Mouse (Mus musculus) liver, embryonic 11.5 days (tissue): ENCODE measurements around the gene Wfs1. TPM values are rescaled to one million over a fixed set of nuclear protein-coding genes. Genes with fewer than 3 reads are reported as not detected.
"Not testable (repeated sequence)": the region's sequence is repeated elsewhere in the genome, so short reads cannot be mapped to it uniquely, and the experiment has no call there.

Experiments
- ATAC-seq: fragments of 200-750 bp; cut with Nextera tagmentation; replicated peaks from 2 replicates; pipeline ENCODE4 v1.8.0; 2017; ENCODE audit warnings: moderate number of reproducible peaks, mild to moderate bottlenecking, moderate TSS enrichment, moderate library complexity; ENCODE audit not compliant: low FRiP score
- DNase-seq: peaks from one replicate; pipeline ENCODE4 v3.0.0-alpha.2; 2017; ENCODE audit warnings: low spot score
- H3K27ac ChIP-seq: fragments of 300-500 bp; sonication (generic); 2 replicates; pipeline ENCODE4 v1.5.1; 2014; ENCODE audit warnings: mild to moderate bottlenecking, low read depth, low read length, control low read depth
- H3K27me3 ChIP-seq: fragments of 300-500 bp; sonication (generic); replicated peaks from 2 replicates; pipeline ENCODE4 v1.6.1; 2014; ENCODE audit warnings: low read length, mixed read lengths; ENCODE audit not compliant: control insufficient read depth, insufficient read depth
- H3K36me3 ChIP-seq: fragments of 300-500 bp; sonication (generic); 2 replicates; pipeline ENCODE4 v1.6.1; 2014; ENCODE audit warnings: mild to moderate bottlenecking, low read length, moderate library complexity, mixed read lengths; ENCODE audit not compliant: control insufficient read depth, insufficient read depth
- H3K4me1 ChIP-seq: fragments of 300-500 bp; sonication (generic); replicated peaks from 2 replicates; pipeline ENCODE4 v1.6.1; 2014; ENCODE audit warnings: low read length, mixed read lengths; ENCODE audit not compliant: control insufficient read depth, insufficient read depth
- H3K4me2 ChIP-seq: fragments of 300-500 bp; sonication (generic); 2 replicates; pipeline ENCODE4 v1.6.1; 2014; ENCODE audit warnings: mild to moderate bottlenecking, control low read depth, moderate library complexity
- H3K4me3 ChIP-seq: fragments of 300-500 bp; sonication (generic); 2 replicates; pipeline ENCODE4 v1.5.1; 2014; ENCODE audit warnings: low read depth, low read length, control low read depth
- H3K9ac ChIP-seq: fragments of 300-500 bp; sonication (generic); 2 replicates; pipeline ENCODE4 v1.6.1; 2014; ENCODE audit warnings: low read depth, low read length, control low read depth
- H3K9me3 ChIP-seq: fragments of 300-500 bp; sonication (generic); 2 replicates; pipeline ENCODE4 v1.6.1; 2016; ENCODE audit warnings: low read length, inconsistent platforms, mixed read lengths; ENCODE audit not compliant: control insufficient read depth
- WGBS: fragments of 180-500 bp; shearing (Covaris S2); extraction: QIAGEN DNeasy Blood & Tissue Kit; methylation state at CpG from one replicate; pipeline ENCODE4 v1.1.7; 2014; 5-methylcytosine and 5-hydroxymethylcytosine counted together
- polyA plus RNA-seq: library from polyadenylated mRNA; unstranded; fragments of >200 nt; fragmentation: Nextera tagmentation; extraction: Ambion mirVana; gene quantifications from 2 replicates; pipeline ENCODE4 v1.2.1, GENCODE M21; 2014

The Wfs1 gene
- polyA plus RNA-seq, 1 experiment from 2014 or later: 3.8 TPM

DNA sequence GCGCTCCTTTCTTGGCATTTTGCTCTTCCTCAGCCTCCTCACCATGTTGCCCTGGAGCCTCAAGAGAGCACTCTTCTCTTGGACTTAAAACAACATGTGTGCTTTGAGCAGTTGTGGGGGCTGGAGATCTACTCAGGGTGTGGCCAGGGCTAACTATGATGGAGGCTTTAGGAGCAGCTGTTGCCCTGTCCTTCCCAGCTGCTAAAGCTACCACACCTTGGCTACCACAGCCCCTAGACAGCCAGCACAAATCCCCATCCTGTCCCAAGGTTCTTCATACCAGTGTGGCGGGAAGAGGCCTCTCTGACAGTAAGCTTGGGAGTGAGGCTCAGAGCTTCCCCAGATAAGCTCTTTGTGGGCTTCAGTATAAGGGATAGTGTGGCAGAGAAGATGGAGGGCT, 43.3 kb downstream of the Wfs1 start:
- no peak overlapping the region for H3K4me2 ChIP-seq
- DNase-seq: no peak
- H3K4me3 ChIP-seq: no peak overlapping the region
- H3K27me3 ChIP-seq: no peaks in the 10 kb centered on the region
- H3K4me1 ChIP-seq: no peaks in the 10 kb centered on the region
- no peaks in the 10 kb centered on the region for H3K36me3 ChIP-seq
- H3K9me3 ChIP-seq: no peaks in the 10 kb centered on the region
- WGBS: 69% methylated on average over 2 of the region's 2 CpGs
- ATAC-seq: no peak
- no peak overlapping the region for H3K27ac ChIP-seq
- H3K9ac ChIP-seq: no peak overlapping the region

- no peak overlapping the region for H3K4me2 ChIP-seq
Observed at GRCm38 (mm10) chr5:36945102-36945701, 43.8 kb downstream of the Wfs1 start.

GRCm38 (mm10) chr5:36944552-36944951, 44.5 kb downstream of the Wfs1 start:
- Histone ChIP-seq H3K27ac (no peak overlapping the region), H3K27me3 (no peaks in the 10 kb centered on the region), H3K4me1 (no peaks in the 10 kb centered on the region), H3K9ac (no peak overlapping the region), H3K36me3 (no peaks in the 10 kb centered on the region), H3K4me2 (no peak overlapping the region), H3K4me3 (no peak overlapping the region), H3K9me3 (no peaks in the 10 kb centered on the region)
- WGBS: 58% methylated on average over 5 of the region's 5 CpGs
- DNase-seq: no peak
- no peak for ATAC-seq

More at GRCm38 (mm10) chr5:36945102-36945701, 43.8 kb downstream of the Wfs1 start:
- no peak overlapping the region for H3K4me3 ChIP-seq
- no peak overlapping the region for H3K27ac ChIP-seq
- no peaks in the 10 kb centered on the region for H3K36me3 ChIP-seq
- H3K4me1 ChIP-seq: no peaks in the 10 kb centered on the region
- DNase-seq: no peak
- H3K9me3 ChIP-seq: no peaks in the 10 kb centered on the region
- H3K9ac ChIP-seq: no peak overlapping the region
- no peak for ATAC-seq
- WGBS: 49% methylated on average over 8 of the region's 8 CpGs
- H3K27me3 ChIP-seq: no peaks in the 10 kb centered on the region

- Histone ChIP-seq H3K4me3 (no peak overlapping the region), H3K9ac (no peak overlapping the region), H3K36me3 (no peaks in the 10 kb centered on the region), H3K9me3 (no peaks in the 10 kb centered on the region), H3K27ac (no peak overlapping the region), H3K4me1 (no peaks in the 10 kb centered on the region), H3K27me3 (no peaks in the 10 kb centered on the region), H3K4me2 (no peak overlapping the region)
- no peak for ATAC-seq
- WGBS: 84% methylated on average over 2 of the region's 2 CpGs
- no peak for DNase-seq
Observed at GRCm38 (mm10) chr5:36942446-36942845, 46.6 kb downstream of the Wfs1 start.

DNA sequence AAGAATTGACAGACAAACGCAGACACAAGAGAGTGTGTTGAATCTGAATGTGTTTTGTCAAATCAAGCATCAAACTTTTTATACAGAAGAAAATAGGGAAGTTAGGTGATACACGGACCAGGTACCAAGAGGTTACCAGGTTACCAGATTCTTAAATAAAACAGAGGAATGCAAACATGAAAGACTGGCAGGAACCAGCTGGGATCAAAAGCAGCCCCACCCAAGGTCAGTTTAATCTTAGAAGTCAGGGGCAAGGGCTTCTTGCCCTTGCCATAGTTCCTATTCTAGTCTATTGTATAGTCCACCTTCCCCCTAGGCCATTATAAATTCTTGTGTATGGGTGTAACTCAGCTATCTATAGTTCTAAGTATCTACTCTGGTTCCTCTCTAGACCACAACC, 50.0 kb downstream of the Wfs1 start:
- not testable (repeated sequence) for ATAC-seq, H3K9me3 ChIP-seq, H3K9ac ChIP-seq, DNase-seq, H3K27me3 ChIP-seq, H3K36me3 ChIP-seq, H3K4me2 ChIP-seq, H3K4me1 ChIP-seq, H3K27ac ChIP-seq, H3K4me3 ChIP-seq
- 78% methylated on average over 2 of the region's 2 CpGs for WGBS

GRCm38 (mm10) chr5:36938021-36938420, 51.0 kb downstream of the Wfs1 start:
- no peak overlapping the region for H3K4me2 ChIP-seq
- H3K36me3 ChIP-seq: no peaks in the 10 kb centered on the region
- no peak overlapping the region for H3K9ac ChIP-seq
- no peak for DNase-seq
- ATAC-seq: no peak
- H3K4me3 ChIP-seq: no peak overlapping the region
- no peak overlapping the region for H3K27ac ChIP-seq
- H3K9me3 ChIP-seq: no peaks in the 10 kb centered on the region
- no peaks in the 10 kb centered on the region for H3K27me3 ChIP-seq
- WGBS: 79% methylated on average over 5 of the region's 5 CpGs
- no peaks in the 10 kb centered on the region for H3K4me1 ChIP-seq

DNA sequence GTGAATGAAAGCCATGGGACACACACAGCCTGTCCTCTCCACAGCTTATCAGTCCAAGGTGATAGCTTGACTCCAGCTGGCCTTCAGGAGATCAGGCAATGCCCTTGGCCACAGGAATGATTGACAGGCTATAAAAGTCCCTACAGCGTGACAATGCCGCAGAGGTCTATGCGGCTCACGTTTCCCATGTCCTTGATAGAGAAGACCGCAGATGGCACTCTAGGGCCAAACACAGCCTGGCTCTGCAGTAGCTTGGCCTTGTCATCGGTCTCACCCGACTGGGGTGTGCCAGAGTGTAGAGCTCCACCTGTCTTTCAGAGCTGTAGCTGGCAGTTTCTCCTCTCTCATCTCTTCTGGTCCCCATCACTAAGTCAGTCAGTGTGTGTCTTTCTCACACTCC, 52.5 kb downstream of the Wfs1 start:
- DNase-seq (no peak), ATAC-seq (no peak)
- H3K9ac ChIP-seq: no peak overlapping the region
- 75% methylated on average over 7 of the region's 7 CpGs for WGBS
- no peak overlapping the region for H3K4me2 ChIP-seq
- no peaks in the 10 kb centered on the region for H3K4me1 ChIP-seq
- H3K36me3 ChIP-seq: no peaks in the 10 kb centered on the region
- no peaks in the 10 kb centered on the region for H3K9me3 ChIP-seq
- H3K27me3 ChIP-seq: no peaks in the 10 kb centered on the region
- no peak overlapping the region for H3K27ac ChIP-seq
- H3K4me3 ChIP-seq: no peak overlapping the region

DNA sequence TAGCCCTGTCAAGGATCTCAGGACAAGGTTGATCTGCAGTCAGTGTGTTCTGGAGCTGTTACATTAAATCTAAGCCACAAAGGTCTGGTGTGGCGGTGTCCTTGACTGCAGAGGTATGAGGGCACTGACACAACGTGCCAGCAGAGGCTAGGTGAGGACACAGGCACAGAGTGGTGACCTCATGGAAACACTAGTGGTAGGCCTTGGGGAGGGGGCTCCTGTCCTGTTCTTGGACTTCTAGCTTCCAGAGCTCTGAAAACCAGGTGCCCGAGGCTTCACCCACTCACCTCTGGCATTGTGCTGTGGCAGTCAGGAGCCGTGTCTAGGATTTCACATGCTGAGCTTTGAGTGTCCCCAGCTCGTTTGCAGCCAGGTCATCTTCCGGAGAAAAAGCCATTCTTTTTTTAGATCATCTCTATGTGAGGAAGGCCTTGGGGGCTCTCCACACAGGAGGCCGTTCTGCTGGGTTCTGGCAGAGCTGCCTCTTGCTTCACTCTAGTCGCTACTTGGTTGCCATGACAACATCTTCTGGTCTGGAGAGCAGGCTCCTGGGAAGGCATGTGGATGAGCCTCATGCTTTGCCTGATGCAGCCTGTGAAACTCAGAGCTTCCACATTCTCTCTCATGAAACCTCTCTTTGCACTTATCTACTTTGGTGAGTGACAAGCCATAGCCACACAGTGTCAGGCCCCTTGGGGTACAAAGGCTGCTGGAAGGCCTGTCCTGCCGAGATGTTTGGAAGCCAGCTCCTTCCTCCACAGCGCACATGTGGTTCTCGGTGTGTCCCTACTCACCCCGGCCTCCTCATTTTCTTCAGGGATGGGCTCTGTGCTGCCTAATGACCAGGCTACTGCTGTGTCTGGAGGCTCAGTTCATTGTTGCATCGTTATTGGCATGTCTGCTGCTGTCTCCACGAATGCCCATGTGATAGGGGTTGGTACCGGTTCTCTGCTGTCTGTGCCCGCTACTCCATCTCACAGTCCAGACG, 53.2 kb downstream of the Wfs1 start:
- no peak overlapping the region for H3K4me3 ChIP-seq
- DNase-seq (no peak), ATAC-seq (no peak)
- no peaks in the 10 kb centered on the region for H3K4me1 ChIP-seq
- H3K9me3 ChIP-seq: no peaks in the 10 kb centered on the region
- H3K4me2 ChIP-seq: no peak overlapping the region
- no peaks in the 10 kb centered on the region for H3K36me3 ChIP-seq
- H3K27me3 ChIP-seq: no peaks in the 10 kb centered on the region
- no peak overlapping the region for H3K27ac ChIP-seq
- WGBS: 72% methylated on average over 17 of the region's 17 CpGs
- no peak overlapping the region for H3K9ac ChIP-seq

DNA sequence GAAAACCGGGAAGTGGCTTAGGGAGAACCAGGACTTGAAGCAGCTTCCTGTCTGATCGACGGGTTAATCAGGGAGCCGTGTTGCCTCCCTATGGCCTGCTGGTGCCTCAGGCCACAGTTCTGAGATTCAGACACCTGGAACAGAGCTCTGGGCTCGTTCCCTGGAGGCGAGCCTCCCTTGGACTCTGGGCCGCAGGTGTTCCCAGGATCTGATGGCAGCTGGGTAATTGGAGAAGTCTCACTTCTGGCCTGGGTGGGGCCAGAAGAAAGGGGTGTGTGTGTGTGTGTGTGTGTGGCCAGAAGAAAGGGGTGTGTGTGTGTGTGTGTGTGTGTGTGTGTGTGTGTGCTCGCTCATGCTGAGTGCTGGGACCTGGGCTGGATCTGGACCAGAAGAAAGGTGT, 55.6 kb downstream of the Wfs1 start:
- 63% methylated on average over 8 of the region's 8 CpGs for WGBS

More for the DNA sequence above, 55.6 kb downstream of the Wfs1 start:
- no peak for DNase-seq
- H3K4me1 ChIP-seq: no peaks in the 10 kb centered on the region
- H3K4me2 ChIP-seq: no peak overlapping the region
- no peaks in the 10 kb centered on the region for H3K9me3 ChIP-seq
- no peak overlapping the region for H3K27ac ChIP-seq
- no peaks in the 10 kb centered on the region for H3K36me3 ChIP-seq
- H3K9ac ChIP-seq: no peak overlapping the region
- no peak for ATAC-seq
- H3K27me3 ChIP-seq: no peaks in the 10 kb centered on the region
- no peak overlapping the region for H3K4me3 ChIP-seq
